Mouse (Mus musculus) Muller cell, postnatal 12 days (primary cell): ENCODE data around the gene Invs.
A peak's percentile ranks its signal among the peaks of the same experiment; 100 is the strongest.

ENCODE experiments used
- DNase-seq: peaks from one replicate; pipeline ENCODE4 v3.0.0-alpha.2; 2015; ENCODE audit errors: inconsistent ontology term

The Invs gene

DNA sequence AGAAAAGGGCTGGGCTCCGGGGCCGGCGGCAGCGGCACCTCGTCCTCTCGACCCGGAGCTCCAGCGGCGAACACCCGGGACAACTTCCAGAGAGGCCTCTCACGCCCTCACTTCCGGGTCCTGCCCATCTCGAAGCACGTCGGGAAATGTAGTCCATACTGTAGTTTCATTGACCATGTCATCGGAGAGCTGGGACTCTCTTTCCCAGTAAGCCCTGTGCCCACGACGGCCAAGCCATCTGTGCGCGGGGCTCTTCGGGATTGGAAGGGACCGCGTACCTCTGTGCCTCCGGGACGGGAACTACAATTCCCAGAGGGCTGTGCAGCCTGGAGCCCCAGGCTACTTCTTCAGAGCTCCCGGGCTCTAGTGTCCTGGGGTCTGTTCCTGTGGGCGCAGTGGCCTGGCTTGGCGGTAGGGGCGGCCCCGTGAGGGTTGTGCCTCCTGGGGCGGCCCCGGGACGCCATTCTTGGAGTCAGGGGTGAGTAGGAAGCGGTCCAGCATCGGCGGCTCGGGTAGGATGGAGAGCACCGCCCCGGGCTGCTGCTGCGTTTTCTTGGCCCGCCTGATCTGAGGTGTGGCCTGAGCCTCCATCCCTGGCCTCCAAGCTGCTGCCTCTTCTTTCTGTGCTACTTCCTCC, at the start of gene Invs, which contains the start of gene Erp44:
Invs (plus strand) TSS at position 263 of the 637 bp plus-strand sequence.
Erp44 (minus strand) TSS at position 61 of the 637 bp plus-strand sequence.
- peak; percentile 98 for DNase-seq

- DNase-seq, result no peak
These were observed 42.8 kb upstream of the Invs start for GRCm38 (mm10) chr4:48236721-48237120.

DNA sequence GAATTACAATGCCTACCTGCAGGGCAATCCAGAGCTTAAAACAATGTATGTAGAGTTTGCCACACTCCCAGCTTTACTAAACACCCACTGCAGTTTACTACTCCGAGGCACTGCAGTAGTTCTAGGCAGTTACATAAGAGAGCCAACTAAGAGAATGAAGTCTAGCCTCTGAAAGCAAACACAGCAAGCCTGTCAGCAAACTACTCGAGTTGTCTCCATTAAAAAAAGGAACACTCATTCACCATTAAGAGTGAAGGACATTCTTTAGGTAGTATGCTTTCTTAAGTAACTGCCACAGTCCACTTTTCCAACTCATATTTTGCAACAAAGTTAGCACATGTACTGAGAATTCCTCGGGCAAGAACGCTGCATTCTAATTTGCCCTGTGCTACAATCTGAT, 40.5 kb upstream of the Invs start:
- DNase-seq, result no peak

- DNase-seq, result no peak
These were observed 37.1 kb upstream of the Invs start for GRCm38 (mm10) chr4:48242482-48242881.

GRCm38 (mm10) chr4:48243737-48244136, 35.8 kb upstream of the Invs start:
- DNase-seq, result no peak

DNA sequence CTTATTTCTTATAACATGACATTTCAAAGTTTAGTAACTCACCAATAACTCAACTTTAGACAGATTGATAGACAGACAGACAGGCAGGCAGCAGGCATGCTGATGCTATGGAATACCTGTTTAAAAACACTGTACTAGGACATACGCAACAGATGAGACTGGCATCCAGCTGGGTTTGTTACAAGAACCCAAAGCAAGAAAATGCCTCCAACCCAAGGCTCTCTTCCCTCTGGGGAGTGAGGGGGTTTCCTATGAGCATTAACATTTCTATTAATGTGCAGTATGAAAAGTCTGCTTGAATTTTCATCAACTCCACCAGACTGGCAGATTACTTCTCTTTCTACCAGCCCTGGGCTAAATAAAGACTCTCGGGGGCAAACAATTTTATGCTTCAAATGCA, 35.3 kb upstream of the Invs start:
- DNase-seq, result no peak

GRCm38 (mm10) chr4:48253266-48253665, 26.3 kb upstream of the Invs start:
- DNase-seq, result peak; percentile 9

- no peak for DNase-seq
These were observed 21.5 kb upstream of the Invs start for GRCm38 (mm10) chr4:48258045-48258444.

DNA sequence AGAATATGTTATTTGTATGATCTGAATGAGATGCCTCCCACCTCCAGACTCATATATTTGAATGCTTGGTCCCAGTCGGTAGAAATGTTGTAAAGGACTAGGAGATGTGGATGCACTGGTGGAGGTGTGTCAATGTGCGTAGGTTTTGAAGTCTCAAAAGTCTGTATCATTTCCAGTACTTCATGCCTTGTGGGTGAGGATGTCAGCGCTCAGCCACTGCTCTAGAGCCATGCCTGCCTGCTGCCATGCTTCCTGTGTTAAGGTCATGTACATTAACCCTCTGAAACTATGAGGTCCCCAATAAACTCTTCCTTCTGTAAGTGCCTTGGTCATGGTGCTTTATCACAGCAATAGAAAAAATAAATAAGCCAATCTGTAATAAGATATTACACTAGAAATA, 11.9 kb upstream of the Invs start:
- DNase-seq, result no peak

GRCm38 (mm10) chr4:48268127-48268526, 11.4 kb upstream of the Invs start:
- DNase-seq, result no peak

- no peak for DNase-seq
These were observed 9.0 kb upstream of the Invs start for GRCm38 (mm10) chr4:48270532-48270931.

DNA sequence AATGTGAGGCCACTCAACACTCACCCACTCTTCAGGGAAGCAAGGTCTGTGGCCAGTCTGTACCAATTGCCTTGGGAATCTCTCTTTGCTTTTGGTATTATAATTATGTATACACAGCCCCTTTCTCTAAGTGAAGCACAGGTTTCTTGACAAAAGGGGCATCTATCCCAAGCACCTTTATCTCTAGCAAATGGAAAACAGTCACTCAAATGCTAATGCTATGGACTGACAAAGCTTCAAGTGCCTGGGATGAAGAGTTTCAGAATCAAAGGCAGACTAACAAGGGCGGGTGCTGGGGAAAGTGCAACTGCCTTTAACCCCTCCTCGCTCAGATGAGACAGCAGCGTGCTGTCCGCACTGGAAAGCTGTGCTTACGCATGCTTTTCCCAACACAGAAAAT, 7.7 kb upstream of the Invs start:
- DNase-seq, result no peak

DNA sequence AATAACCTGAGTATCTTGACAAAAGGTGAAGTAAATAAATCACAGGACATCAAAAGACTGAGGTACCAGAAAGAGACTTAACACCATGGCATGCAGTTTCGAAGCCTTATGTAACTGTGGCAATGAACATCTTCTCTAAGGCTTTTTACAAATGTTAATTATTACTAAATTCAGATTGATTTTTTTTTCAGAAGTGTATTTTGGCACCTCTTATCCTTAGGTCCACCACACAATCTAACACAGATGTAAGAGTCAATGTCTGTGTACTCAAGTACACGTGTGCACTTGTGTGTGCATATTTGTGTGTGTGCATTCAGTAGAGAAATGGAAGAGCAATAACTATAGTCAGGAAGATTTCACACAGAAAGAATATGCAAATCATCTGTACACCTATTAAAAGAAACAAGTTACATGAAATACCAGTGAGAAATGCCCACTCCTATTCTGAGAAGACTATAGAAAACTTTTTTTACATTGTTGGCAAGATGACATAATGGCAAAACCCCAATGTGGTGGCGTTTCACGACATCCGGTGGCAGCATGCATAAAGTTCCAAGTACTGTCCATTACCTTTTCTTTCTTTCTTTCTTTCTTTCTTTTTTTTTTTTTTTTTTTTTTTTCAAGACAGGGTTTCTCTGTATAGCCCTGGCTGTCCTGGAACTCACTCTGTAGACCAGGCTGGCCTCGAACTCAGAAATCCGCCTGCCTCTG, 6.3 kb upstream of the Invs start:
- DNase-seq, result no peak

DNA sequence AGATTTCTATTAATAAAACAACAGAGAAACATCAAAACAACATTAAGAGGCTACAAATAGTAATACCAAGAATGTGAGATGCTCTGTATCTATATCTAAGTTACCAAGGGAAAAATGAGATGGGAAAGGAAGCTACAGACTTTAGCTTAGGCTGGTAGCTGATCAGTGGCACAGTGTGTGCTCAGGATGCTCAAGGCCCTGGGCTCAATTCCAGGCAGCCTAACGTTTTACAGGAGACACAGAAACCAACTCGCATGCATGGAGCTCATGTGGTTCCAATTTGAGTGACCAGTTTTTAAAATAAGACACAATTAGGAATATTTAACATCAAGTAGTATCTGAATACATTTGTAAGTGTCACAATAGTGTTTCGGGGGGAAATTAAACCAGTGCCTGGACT, 3.8 kb upstream of the Invs start:
- no peak for DNase-seq

DNA sequence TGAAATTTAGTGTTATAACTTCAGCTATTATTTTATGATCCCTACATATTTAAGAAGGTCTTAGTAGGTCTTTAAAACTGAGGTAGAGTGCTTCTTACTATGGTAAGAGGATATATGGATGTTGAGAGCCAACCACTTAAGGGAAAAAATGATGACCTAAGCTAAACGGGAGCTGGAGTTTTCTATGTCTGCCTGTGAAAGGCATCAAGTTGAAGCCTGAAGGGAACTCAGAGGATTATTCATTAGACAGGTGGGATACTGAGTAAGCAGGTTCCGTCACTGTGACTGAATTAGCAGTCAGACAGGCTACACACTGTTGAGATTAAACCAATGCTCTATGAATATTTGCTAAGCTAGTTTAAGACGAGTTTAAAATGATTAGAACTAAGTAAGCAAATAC, 2.5 kb upstream of the Invs start:
- DNase-seq, result no peak

DNA sequence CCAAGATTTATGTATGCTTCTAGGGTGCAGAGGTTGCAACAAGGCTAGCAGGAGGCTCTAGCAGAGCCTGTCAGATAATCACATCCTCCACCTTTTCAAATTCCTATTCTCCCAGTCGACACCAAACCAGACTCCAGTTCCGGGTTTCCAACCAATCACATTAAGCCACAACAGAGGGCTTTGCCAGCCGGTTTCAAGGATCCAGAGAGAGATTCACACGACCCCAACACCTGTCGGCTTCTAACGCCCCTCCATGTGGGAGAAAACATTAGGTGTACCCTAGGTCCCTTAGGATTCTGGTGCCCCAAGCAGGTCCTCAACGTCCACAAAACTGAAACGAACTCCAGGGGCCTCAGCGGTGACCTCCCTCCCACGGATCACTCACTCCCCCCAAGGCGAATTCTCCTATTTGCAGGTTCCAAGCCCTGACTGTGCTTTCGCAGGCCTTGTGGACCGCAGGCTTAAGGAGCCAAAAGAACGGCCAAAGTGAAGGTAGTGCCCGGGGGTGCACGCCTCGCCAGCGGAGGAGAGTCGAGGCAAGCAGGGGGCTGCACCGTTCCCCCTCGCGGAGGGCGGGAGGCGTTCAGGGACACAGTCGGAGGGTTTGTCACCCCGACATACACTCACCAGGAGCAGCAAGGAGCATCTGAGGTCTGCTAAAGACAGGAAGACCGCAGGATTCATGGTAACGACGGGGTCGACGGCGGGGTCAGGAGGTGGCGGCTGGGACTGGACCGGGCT, 633 bp upstream of the Invs start:
- no peak for DNase-seq

DNA sequence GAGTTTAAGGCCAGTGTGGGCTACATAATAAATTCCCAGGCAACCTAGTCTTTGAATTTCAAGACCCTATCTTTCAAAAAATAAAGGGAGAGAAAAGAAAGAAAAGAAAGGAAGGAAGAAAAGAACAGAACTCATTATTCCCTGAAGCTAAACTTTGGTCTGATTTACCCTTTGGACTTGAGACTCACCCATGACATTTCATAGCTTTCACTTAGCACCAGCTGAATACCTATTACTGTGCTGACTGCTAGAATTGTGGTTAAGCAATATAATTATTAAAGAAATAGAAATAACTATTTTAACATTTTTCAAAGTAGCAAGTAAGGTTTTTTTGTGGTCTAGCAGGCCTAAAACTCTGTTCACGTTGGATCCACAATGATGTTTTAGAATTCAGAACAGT, 1.6 kb downstream of the Invs start:
- no peak for DNase-seq

GRCm38 (mm10) chr4:48287086-48287757, 7.7 kb downstream of the Invs start:
- peak; percentile 48 for DNase-seq

DNA sequence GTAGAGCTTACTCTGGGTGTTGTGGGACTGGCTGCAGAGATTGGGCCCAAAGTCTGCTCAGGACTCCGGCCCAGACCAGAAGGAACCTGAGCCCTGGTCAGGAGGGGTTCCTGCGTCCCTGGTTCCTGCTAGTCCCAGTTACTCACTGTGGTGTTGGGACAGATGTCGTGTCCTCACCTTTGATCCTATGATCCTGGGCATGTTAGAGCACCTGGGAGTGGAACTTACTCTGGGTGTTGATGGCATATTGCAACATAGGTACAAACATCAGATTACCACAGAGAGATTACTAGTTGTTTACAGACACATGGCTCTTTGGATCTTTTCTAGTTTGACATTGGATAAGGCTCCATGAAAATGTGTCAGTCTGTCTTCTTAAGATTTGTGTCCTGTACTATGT, 35.3 kb downstream of the Invs start:
- no peak for DNase-seq

GRCm38 (mm10) chr4:48316036-48316435, 36.5 kb downstream of the Invs start:
- DNase-seq, result no peak

- peak; percentile 2 for DNase-seq
These were observed 41.7 kb downstream of the Invs start for GRCm38 (mm10) chr4:48321276-48321675.

- DNase-seq, result no peak
These were observed 42.5 kb downstream of the Invs start for GRCm38 (mm10) chr4:48322095-48322494.
